Mouse (Mus musculus) heart, embryonic 14.5 days (tissue): ENCODE results near the gene Mmp9. TPM values are rescaled to one million over a fixed set of nuclear protein-coding genes. Genes with fewer than 3 reads are reported as not detected.
A peak's percentile ranks its signal among the peaks of the same experiment; 100 is the strongest.

Experiments used
- ATAC-seq: fragments of 200-750 bp; cut with Nextera tagmentation; 2 replicates; pipeline ENCODE4 v1.8.0; 2017; ENCODE audit warnings: low read depth, moderate TSS enrichment; ENCODE audit not compliant: insufficient number of reproducible peaks, insufficient read depth, low FRiP score
- H3K27ac ChIP-seq, 2 experiments: fragments of 200-500 bp in 1 of 2; fragments of 300-500 bp in 1 of 2; sonication (generic) in 1 of 2; replicated peaks in 1 of 2; 2 replicates each; pipeline ENCODE4 v1.5.1; 2012 to 2014; ENCODE audit warnings: low read depth in 2 of 2, low read length in 2 of 2, control low read depth in 1 of 2, mild to moderate bottlenecking in 1 of 2, mixed read lengths in 1 of 2; ENCODE audit not compliant: control insufficient read depth in 1 of 2, insufficient read depth in 1 of 2
- H3K27me3 ChIP-seq: fragments of 300-500 bp; sonication (generic); 2 replicates; pipeline ENCODE4 v1.6.1; 2014; ENCODE audit warnings: mild to moderate bottlenecking, low read length, control low read depth; ENCODE audit not compliant: control insufficient read depth, insufficient read depth
- H3K36me3 ChIP-seq: fragments of 300-500 bp; sonication (generic); 2 replicates; pipeline ENCODE4 v1.6.1; 2014; ENCODE audit warnings: mild to moderate bottlenecking, control low read depth, low read length, mixed read lengths; ENCODE audit not compliant: control insufficient read depth, insufficient read depth
- H3K4me1 ChIP-seq, 2 experiments: fragments of 200-500 bp in 1 of 2; fragments of 300-500 bp in 1 of 2; sonication (generic) in 1 of 2; 2 replicates each; pipeline ENCODE4 v1.6.1; 2012 to 2014; ENCODE audit warnings: low read length in 2 of 2, control low read depth in 1 of 2, mixed read lengths in 1 of 2; ENCODE audit not compliant: control insufficient read depth in 2 of 2, insufficient read depth in 2 of 2
- H3K4me2 ChIP-seq: fragments of 300-500 bp; sonication (generic); 2 replicates; pipeline ENCODE4 v1.6.1; 2014; ENCODE audit warnings: mild to moderate bottlenecking, low read length
- H3K4me3 ChIP-seq, 2 experiments: fragments of 200-500 bp in 1 of 2; fragments of 300-500 bp in 1 of 2; sonication (generic) in 1 of 2; 2 replicates each; pipeline ENCODE4 v1.5.1; 2012 to 2014; ENCODE audit warnings: low read length in 2 of 2, mild to moderate bottlenecking in 2 of 2, control low read depth in 1 of 2, low read depth in 1 of 2, moderate library complexity in 1 of 2; ENCODE audit not compliant: control insufficient read depth in 1 of 2, insufficient read depth in 1 of 2
- H3K9ac ChIP-seq: fragments of 300-500 bp; sonication (generic); 2 replicates; pipeline ENCODE4 v1.6.1; 2014; ENCODE audit warnings: mild to moderate bottlenecking, low read length
- H3K9me3 ChIP-seq: fragments of 300-500 bp; sonication (generic); 2 replicates; pipeline ENCODE4 v1.6.1; 2016; ENCODE audit warnings: low read length, control low read depth; ENCODE audit not compliant: control insufficient read depth
- WGBS: fragments of 180-500 bp; shearing (Covaris S2); extraction: QIAGEN DNeasy Blood & Tissue Kit; methylation state at CpG from one replicate; pipeline ENCODE4 v1.1.7; 2014; 5-methylcytosine and 5-hydroxymethylcytosine counted together
- polyA plus RNA-seq: library from polyadenylated mRNA; unstranded; fragments of >200 nt; fragmentation: Nextera tagmentation; extraction: Ambion mirVana; gene quantifications from 2 replicates; pipeline ENCODE4 v1.2.1, GENCODE M21; 2014

Gene Mmp9
- polyA plus RNA-seq, 1 experiment from 2014 or later: 0.09 TPM

GRCm38 (mm10) chr2:164916820-164917219 lies 23.8 kb upstream of the Mmp9 start:
- ATAC-seq: no peak
- Histone ChIP-seq H3K27me3 (no peaks in the 10 kb centered on the region), H3K27ac (no peak overlapping the region), H3K4me1 (peaks cover 6 to 9% of the 10 kb centered on the region in 2 experiments), H3K9ac (no peak overlapping the region), H3K4me3 (no peak overlapping the region), H3K36me3 (peaks cover 24% of the 10 kb centered on the region), H3K4me2 (no peak overlapping the region), H3K9me3 (no peaks in the 10 kb centered on the region)
- WGBS: 67% methylated on average over 5 of the region's 5 CpGs

- H3K36me3 ChIP-seq: peaks cover 24% of the 10 kb centered on the region
- no peak for ATAC-seq
- WGBS: 63% methylated on average over 10 of the region's 10 CpGs
Measured at GRCm38 (mm10) chr2:164917371-164917770, 23.2 kb upstream of the Mmp9 start.

GRCm38 (mm10) chr2:164918325-164918724 lies 22.3 kb upstream of the Mmp9 start:
- Histone ChIP-seq H3K4me1 (peaks cover 2 to 3% of the 10 kb centered on the region in 2 experiments; a peak in 3 of 4 replicates), H3K4me3 (no peak overlapping the region), H3K36me3 (peaks cover 24% of the 10 kb centered on the region), H3K27me3 (no peaks in the 10 kb centered on the region), H3K9ac (no peak overlapping the region), H3K27ac (no peak overlapping the region), H3K4me2 (no peak overlapping the region), H3K9me3 (no peaks in the 10 kb centered on the region)
- 68% methylated on average over 4 of the region's 5 CpGs for WGBS
- no peak for ATAC-seq

More at GRCm38 (mm10) chr2:164917371-164917770, 23.2 kb upstream of the Mmp9 start:
- no peak overlapping the region for H3K27ac ChIP-seq
- H3K9me3 ChIP-seq: no peaks in the 10 kb centered on the region
- H3K4me3 ChIP-seq: no peak overlapping the region
- no peak overlapping the region for H3K4me2 ChIP-seq
- H3K9ac ChIP-seq: no peak overlapping the region
- H3K27me3 ChIP-seq: no peaks in the 10 kb centered on the region
- H3K4me1 ChIP-seq: peaks cover 5% of the 10 kb centered on the region in 2 experiments

GRCm38 (mm10) chr2:164921984-164922383 lies 18.6 kb upstream of the Mmp9 start:
- Histone ChIP-seq H3K4me3 (no peak overlapping the region), H3K9me3 (no peaks in the 10 kb centered on the region), H3K4me2 (no peak overlapping the region), H3K9ac (no peak overlapping the region), H3K4me1 (no peaks in the 10 kb centered on the region), H3K36me3 (peaks cover 20% of the 10 kb centered on the region), H3K27ac (no peak overlapping the region), H3K27me3 (peaks cover 4% of the 10 kb centered on the region; the same call in 1 of the 2 replicates)
- no peak for ATAC-seq
- 66% methylated on average over 7 of the region's 7 CpGs for WGBS

- WGBS: 74% methylated on average over 4 of the region's 4 CpGs
- Histone ChIP-seq H3K4me1 (no peaks in the 10 kb centered on the region), H3K4me3 (no peak overlapping the region), H3K27ac (no peak overlapping the region), H3K27me3 (peaks cover 4% of the 10 kb centered on the region; the same call in 1 of the 2 replicates), H3K9ac (no peak overlapping the region), H3K4me2 (no peak overlapping the region), H3K36me3 (peaks cover 20% of the 10 kb centered on the region), H3K9me3 (no peaks in the 10 kb centered on the region)
- no peak for ATAC-seq
Measured at GRCm38 (mm10) chr2:164923291-164923690, 17.3 kb upstream of the Mmp9 start.

- H3K4me3 ChIP-seq: no peak overlapping the region
- no peak overlapping the region for H3K27ac ChIP-seq
- peaks cover 9% of the 10 kb centered on the region for H3K27me3 ChIP-seq
- 33% methylated on average over 11 of the region's 11 CpGs for WGBS
- 0 out of 2 replicates have a peak, but pooled peaks have one; percentile 17 for ATAC-seq
- H3K9me3 ChIP-seq: no peaks in the 10 kb centered on the region
- no peak overlapping the region for H3K9ac ChIP-seq
- H3K36me3 ChIP-seq: peaks cover 16% of the 10 kb centered on the region
- no peak overlapping the region for H3K4me2 ChIP-seq
- H3K4me1 ChIP-seq: no peaks in the 10 kb centered on the region
Measured at GRCm38 (mm10) chr2:164924100-164924857, 16.3 kb upstream of the Mmp9 start.

- peaks cover 38% of the 10 kb centered on the region for H3K27me3 ChIP-seq
- WGBS: 61% methylated on average over 11 of the region's 11 CpGs
Measured at GRCm38 (mm10) chr2:164930706-164931581, 9.6 kb upstream of the Mmp9 start.

More at GRCm38 (mm10) chr2:164930706-164931581, 9.6 kb upstream of the Mmp9 start:
- Histone ChIP-seq H3K4me3 (no peak overlapping the region), H3K27ac (no peak overlapping the region), H3K9ac (no peak overlapping the region), H3K9me3 (no peaks in the 10 kb centered on the region), H3K4me2 (no peak overlapping the region), H3K36me3 (no peaks in the 10 kb centered on the region), H3K4me1 (no peaks in the 10 kb centered on the region)
- no peak for ATAC-seq
